Mouse (Mus musculus): ENCODE results near the gene Cenpj. TPM values are rescaled to one million over a fixed set of nuclear protein-coding genes. Genes with fewer than 3 reads are reported as not detected.
A peak's percentile ranks its signal among the peaks of the same experiment; 100 is the strongest.

Cenpj gene
- polyA plus RNA-seq, 1 experiment = 1.7 TPM

DNA sequence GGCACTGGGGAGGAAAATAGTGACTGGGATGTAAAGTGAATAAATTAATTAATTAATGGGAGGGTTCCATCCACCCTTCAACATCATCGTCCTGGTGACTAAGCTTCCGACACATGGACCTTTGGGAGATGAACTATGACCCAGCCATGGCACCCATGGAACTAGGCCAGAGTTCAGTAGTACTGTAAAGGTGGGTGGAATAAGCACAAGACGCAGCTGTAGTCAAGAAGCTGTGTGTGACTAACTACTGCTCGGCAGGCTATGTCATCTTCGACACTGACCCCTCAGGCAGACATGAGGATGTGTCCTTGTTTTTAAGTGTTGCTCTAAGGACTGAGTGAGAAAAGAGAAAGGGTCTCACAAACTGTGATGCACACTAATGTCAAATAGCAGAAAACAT is 29.2 kb upstream of the Cenpj start:
- Histone ChIP-seq H3K79me2 (ENCODE audit: control insufficient read depth, insufficient read depth) (no peaks in the 10 kb centered on the region), H3K27me3 (ENCODE audit: control insufficient read depth, insufficient read depth, insufficient read length) (no peaks in the 10 kb centered on the region), H3K4me3 (no peak overlapping the region), H3K36me3 (ENCODE audit: control insufficient read depth, insufficient read depth) (peaks cover 45% of the 10 kb centered on the region), H3ac (ENCODE audit: control insufficient read depth, insufficient read length) (no peak overlapping the region), H3K4me2 (ENCODE audit: low read depth) (no peak overlapping the region)
- no peak for TF ChIP-seq TCF12 (IDR thresholded peaks at IDR 0.05; ENCODE audit: insufficient read depth, poor library complexity, severe bottlenecking)
- no peak for TF ChIP-seq MAX (IDR thresholded peaks at IDR 0.05; ENCODE audit: low read depth)
- no peak for TF ChIP-seq E2F4 (IDR thresholded peaks at IDR 0.05; ENCODE audit: insufficient read depth)

DNA sequence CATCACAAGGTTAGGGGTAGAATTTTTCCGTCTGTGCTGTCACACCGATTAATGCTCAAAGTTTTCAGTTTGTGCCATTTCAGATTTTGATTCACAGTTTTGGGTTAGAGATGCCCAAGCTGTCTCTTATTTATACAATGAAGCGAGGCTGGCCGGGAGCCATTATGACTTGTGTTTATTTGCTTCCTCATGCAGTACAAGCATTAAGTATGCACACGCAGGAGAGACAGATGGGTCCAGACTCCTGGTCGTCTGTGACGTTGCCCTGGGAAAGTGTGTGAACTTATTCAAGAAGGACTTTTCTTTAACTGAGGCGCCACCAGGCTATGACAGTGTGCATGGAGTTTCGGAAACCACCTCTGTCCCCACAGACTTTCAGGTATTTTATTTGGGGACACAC is 26.8 kb upstream of the Cenpj start:
- Histone ChIP-seq H3K79me2 (ENCODE audit: control insufficient read depth, insufficient read depth) (no peaks in the 10 kb centered on the region), H3K27me3 (ENCODE audit: control insufficient read depth, insufficient read depth, insufficient read length) (no peaks in the 10 kb centered on the region), H3K36me3 (ENCODE audit: control insufficient read depth, insufficient read depth) (peaks cover 46% of the 10 kb centered on the region), H3ac (ENCODE audit: control insufficient read depth, insufficient read length) (no peak overlapping the region), H3K4me2 (ENCODE audit: low read depth) (no peak overlapping the region), H3K4me3 (no peak overlapping the region)
- TF ChIP-seq E2F4 (IDR thresholded peaks at IDR 0.05; ENCODE audit: insufficient read depth) = no peak
- no peak for TF ChIP-seq TCF3 (IDR thresholded peaks at IDR 0.05; ENCODE audit: insufficient read length, low read depth)
- no peak for TF ChIP-seq SRF (IDR thresholded peaks at IDR 0.05; ENCODE audit: control insufficient read depth, insufficient read length, low read depth)
- no peak for TF ChIP-seq POLR2AphosphoS2 (IDR thresholded peaks at IDR 0.05; ENCODE audit: insufficient read length, low read depth)
- TF ChIP-seq REST (IDR thresholded peaks at IDR 0.05; ENCODE audit: insufficient read depth, insufficient read length) = no peak
- TF ChIP-seq USF1 (IDR thresholded peaks at IDR 0.05; ENCODE audit: low read depth) = no peak
- no peak for TF ChIP-seq MYOG (IDR thresholded peaks at IDR 0.05; ENCODE audit: control insufficient read depth in 1 of 3, insufficient read depth in 1 of 3, insufficient read length in 2 of 3, low read depth in 2 of 3)
- no peak for TF ChIP-seq TCF12 (IDR thresholded peaks at IDR 0.05; ENCODE audit: insufficient read depth, poor library complexity, severe bottlenecking)
- TF ChIP-seq CEBPB (IDR thresholded peaks at IDR 0.05; ENCODE audit: insufficient read depth, poor library complexity, severe bottlenecking) = no peak
- TF ChIP-seq MYOD1 (IDR thresholded peaks at IDR 0.05; ENCODE audit: control insufficient read depth in 1 of 3, insufficient read length in 2 of 3, low read depth in 2 of 3) = no peak
- TF ChIP-seq MAX (IDR thresholded peaks at IDR 0.05; ENCODE audit: low read depth) = no peak
- TF ChIP-seq POLR2A (IDR thresholded peaks at IDR 0.05; ENCODE audit: insufficient read length, low read depth) = no peak

DNA sequence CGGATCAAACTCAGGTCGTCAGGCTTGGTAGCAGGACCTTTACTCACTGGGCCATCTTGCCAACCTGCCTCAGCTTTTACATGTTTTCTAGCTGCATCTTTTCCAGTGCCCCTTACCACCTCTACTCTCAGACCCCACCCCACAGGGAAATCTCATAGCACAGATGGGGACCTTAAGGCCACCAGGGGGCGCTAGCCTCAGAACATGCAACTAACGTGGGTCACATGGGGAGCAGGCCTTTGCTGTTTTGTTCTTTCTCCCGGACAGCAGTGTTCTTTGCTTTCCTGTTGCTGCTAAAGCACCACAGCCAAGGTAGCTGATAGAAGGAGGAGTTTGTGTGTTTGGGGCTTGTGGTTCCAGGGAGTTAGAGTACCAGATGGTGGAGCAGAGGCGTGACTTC is 23.5 kb upstream of the Cenpj start:
- H3K4me3 ChIP-seq = no peak overlapping the region
- H3K79me2 ChIP-seq (ENCODE audit: control insufficient read depth, insufficient read depth) = no peaks in the 10 kb centered on the region
- H3K4me2 ChIP-seq (ENCODE audit: low read depth) = no peak overlapping the region
- no peaks in the 10 kb centered on the region for H3K27me3 ChIP-seq (ENCODE audit: control insufficient read depth, insufficient read depth, insufficient read length)
- TF ChIP-seq USF1 (IDR thresholded peaks at IDR 0.05; ENCODE audit: low read depth) (peak; percentile 71), MYOG (IDR thresholded peaks at IDR 0.05; ENCODE audit: control insufficient read depth in 1 of 3, insufficient read depth in 1 of 3, insufficient read length in 2 of 3, low read depth in 2 of 3) (no peak)
- peaks cover 64% of the 10 kb centered on the region for H3K36me3 ChIP-seq (ENCODE audit: control insufficient read depth, insufficient read depth)
- no peak overlapping the region for H3ac ChIP-seq (ENCODE audit: control insufficient read depth, insufficient read length)

DNA sequence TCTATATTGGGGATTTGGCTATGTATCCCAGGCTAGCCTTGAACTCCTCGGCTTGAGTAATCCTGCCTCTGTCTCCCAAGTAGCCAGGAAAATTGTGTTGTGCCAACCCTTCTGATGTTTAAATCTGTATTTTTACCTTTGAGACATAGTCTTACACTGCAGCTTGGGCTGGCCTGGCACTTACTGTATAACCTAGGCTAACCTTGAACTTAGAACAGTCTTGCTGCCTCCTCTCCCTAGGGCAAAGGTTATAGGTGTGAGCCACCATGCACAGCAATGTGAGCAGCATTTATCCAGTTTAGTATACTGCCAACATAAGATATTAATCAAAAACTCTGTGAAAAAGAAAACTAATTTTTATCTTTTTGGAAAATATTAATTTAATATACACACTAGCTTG is 19.6 kb upstream of the Cenpj start:
- H3ac ChIP-seq (ENCODE audit: control insufficient read depth, insufficient read length) = no peak overlapping the region
- no peak overlapping the region for H3K4me3 ChIP-seq
- peaks cover 57% of the 10 kb centered on the region for H3K36me3 ChIP-seq (ENCODE audit: control insufficient read depth, insufficient read depth)
- H3K79me2 ChIP-seq (ENCODE audit: control insufficient read depth, insufficient read depth) = no peaks in the 10 kb centered on the region
- TF ChIP-seq CEBPB (IDR thresholded peaks at IDR 0.05; ENCODE audit: insufficient read depth, poor library complexity, severe bottlenecking) (no peak), TCF12 (IDR thresholded peaks at IDR 0.05; ENCODE audit: insufficient read depth, poor library complexity, severe bottlenecking) (no peak), E2F4 (IDR thresholded peaks at IDR 0.05; ENCODE audit: insufficient read depth) (no peak), POLR2AphosphoS2 (IDR thresholded peaks at IDR 0.05; ENCODE audit: insufficient read length, low read depth) (no peak), MYOG (IDR thresholded peaks at IDR 0.05; ENCODE audit: control insufficient read depth in 1 of 3, insufficient read depth in 1 of 3, insufficient read length in 2 of 3, low read depth in 2 of 3) (no peak), POLR2A (IDR thresholded peaks at IDR 0.05; ENCODE audit: insufficient read length, low read depth) (no peak), MAX (IDR thresholded peaks at IDR 0.05; ENCODE audit: low read depth) (no peak), USF1 (IDR thresholded peaks at IDR 0.05; ENCODE audit: low read depth) (no peak), MYOD1 (IDR thresholded peaks at IDR 0.05; ENCODE audit: control insufficient read depth in 1 of 3, insufficient read length in 2 of 3, low read depth in 2 of 3) (no peak), REST (IDR thresholded peaks at IDR 0.05; ENCODE audit: insufficient read depth, insufficient read length) (no peak), SRF (IDR thresholded peaks at IDR 0.05; ENCODE audit: control insufficient read depth, insufficient read length, low read depth) (no peak), TCF3 (IDR thresholded peaks at IDR 0.05; ENCODE audit: insufficient read length, low read depth) (no peak)
- H3K27me3 ChIP-seq (ENCODE audit: control insufficient read depth, insufficient read depth, insufficient read length) = no peaks in the 10 kb centered on the region
- no peak overlapping the region for H3K4me2 ChIP-seq (ENCODE audit: low read depth)

DNA sequence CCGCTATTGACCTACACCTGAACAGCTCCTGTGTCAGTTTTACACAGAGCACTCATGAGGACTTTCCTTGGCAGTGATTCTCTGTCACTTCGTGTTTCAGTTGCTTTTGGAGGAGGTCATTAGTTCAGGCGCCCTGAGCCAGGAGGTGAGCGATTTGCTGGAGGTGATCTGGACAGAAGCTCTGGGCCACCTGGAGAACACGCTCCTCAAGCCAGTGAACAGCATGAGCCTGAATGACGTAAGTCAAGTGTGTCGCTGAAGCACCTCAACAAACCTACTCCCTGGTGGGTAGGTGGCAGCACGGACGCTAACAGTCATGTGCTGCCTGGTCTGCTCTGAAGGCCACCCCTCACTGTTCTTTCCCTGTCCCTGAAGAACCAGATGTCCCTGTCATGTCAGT is 17.0 kb upstream of the Cenpj start:
- H3K36me3 ChIP-seq (ENCODE audit: control insufficient read depth, insufficient read depth) = peaks cover 46% of the 10 kb centered on the region

DNA sequence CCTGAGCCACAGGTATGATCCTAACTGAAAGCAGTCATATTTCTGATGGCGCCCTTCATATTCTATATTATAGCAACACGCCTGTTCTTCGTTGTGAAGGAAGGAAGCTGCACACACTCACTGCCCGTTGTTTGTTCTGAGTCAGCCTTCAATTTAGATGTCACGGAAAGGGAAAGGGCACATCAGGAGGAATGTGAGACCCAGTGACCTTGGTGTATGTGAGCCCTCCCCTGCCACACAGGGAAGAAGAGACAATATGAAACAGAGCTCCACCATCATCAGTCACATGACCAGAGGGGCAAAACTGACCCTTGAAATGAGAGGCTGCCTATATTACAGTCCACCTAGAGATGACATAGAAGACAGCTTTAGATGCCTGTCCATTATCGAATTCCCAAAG is 7.1 kb upstream of the Cenpj start:
- Histone ChIP-seq H3K36me3 (ENCODE audit: control insufficient read depth, insufficient read depth) (peaks cover 6% of the 10 kb centered on the region), H3K4me2 (ENCODE audit: low read depth) (no peak overlapping the region), H3K4me3 (no peak overlapping the region), H3K27me3 (ENCODE audit: control insufficient read depth, insufficient read depth, insufficient read length) (no peaks in the 10 kb centered on the region), H3ac (ENCODE audit: control insufficient read depth, insufficient read length) (no peak overlapping the region), H3K79me2 (ENCODE audit: control insufficient read depth, insufficient read depth) (peaks cover 12% of the 10 kb centered on the region)
- no peak for TF ChIP-seq E2F4 (IDR thresholded peaks at IDR 0.05; ENCODE audit: insufficient read depth)
- TF ChIP-seq CEBPB (IDR thresholded peaks at IDR 0.05; ENCODE audit: insufficient read depth, poor library complexity, severe bottlenecking) = no peak
- no peak for TF ChIP-seq POLR2A (IDR thresholded peaks at IDR 0.05; ENCODE audit: insufficient read length, low read depth)
- TF ChIP-seq TCF3 (IDR thresholded peaks at IDR 0.05; ENCODE audit: insufficient read length, low read depth) = no peak
- no peak for TF ChIP-seq TCF12 (IDR thresholded peaks at IDR 0.05; ENCODE audit: insufficient read depth, poor library complexity, severe bottlenecking)
- TF ChIP-seq POLR2AphosphoS2 (IDR thresholded peaks at IDR 0.05; ENCODE audit: insufficient read length, low read depth) = no peak
- no peak for TF ChIP-seq USF1 (IDR thresholded peaks at IDR 0.05; ENCODE audit: low read depth)
- no peak for TF ChIP-seq SRF (IDR thresholded peaks at IDR 0.05; ENCODE audit: control insufficient read depth, insufficient read length, low read depth)
- no peak for TF ChIP-seq REST (IDR thresholded peaks at IDR 0.05; ENCODE audit: insufficient read depth, insufficient read length)
- no peak for TF ChIP-seq MAX (IDR thresholded peaks at IDR 0.05; ENCODE audit: low read depth)
- TF ChIP-seq MYOD1 (IDR thresholded peaks at IDR 0.05; ENCODE audit: control insufficient read depth in 1 of 3, insufficient read length in 2 of 3, low read depth in 2 of 3) = no peak
- no peak for TF ChIP-seq MYOG (IDR thresholded peaks at IDR 0.05; ENCODE audit: control insufficient read depth in 1 of 3, insufficient read depth in 1 of 3, insufficient read length in 2 of 3, low read depth in 2 of 3)

More for the DNA sequence above, 17.0 kb upstream of the Cenpj start:
- no peak overlapping the region for H3K4me3 ChIP-seq
- H3K4me2 ChIP-seq (ENCODE audit: low read depth) = no peak overlapping the region
- H3K79me2 ChIP-seq (ENCODE audit: control insufficient read depth, insufficient read depth) = no peaks in the 10 kb centered on the region
- TF ChIP-seq CEBPB (IDR thresholded peaks at IDR 0.05; ENCODE audit: insufficient read depth, poor library complexity, severe bottlenecking) = no peak
- no peaks in the 10 kb centered on the region for H3K27me3 ChIP-seq (ENCODE audit: control insufficient read depth, insufficient read depth, insufficient read length)
- no peak overlapping the region for H3ac ChIP-seq (ENCODE audit: control insufficient read depth, insufficient read length)

All from myocyte (in vitro differentiated cells).